20 mouse cellular contexts compared by ENCODE assay signal in the genomic region with DNA sequence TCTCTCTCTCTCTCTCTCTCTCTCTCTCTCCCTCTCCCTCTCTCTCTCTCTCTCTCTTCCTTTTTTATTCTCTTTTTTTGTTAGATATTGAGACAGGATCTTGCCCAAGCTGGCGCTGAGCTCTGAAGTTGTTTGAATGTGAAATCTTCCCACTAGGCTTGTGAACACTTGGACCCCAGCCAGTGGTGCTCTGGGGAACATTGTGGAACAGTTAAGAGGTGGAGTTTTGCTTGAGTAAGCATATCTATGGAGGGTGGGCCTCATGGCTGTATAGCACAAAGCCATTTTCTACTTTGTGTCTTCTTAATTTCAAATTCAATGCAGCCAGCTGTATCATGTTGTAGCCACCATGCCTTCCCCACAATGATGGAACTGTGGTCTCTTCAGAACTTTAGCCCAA.
DNase-seq lines count a peak whose midpoint lies in the region; ATAC-seq and TF ChIP-seq lines count a peak whose summit lies in the region.
"Had no signal": no experiment of that assay in that cellular context is flagged by ENCODE, and none has a peak within 500 bp of the region (broad histone marks: within the 10 kb centered on the region; RNA-seq: fewer than 3 reads in every experiment).

No protein-coding gene starts in this region.

- no peak overlapping the region for H3K27ac ChIP-seq in forebrain, postnatal 0 days (ENCODE audit: low read depth, low read length)
- no peak overlapping the region for H3K27ac ChIP-seq in forebrain, embryonic 15.5 days (replicated peaks)
- no peak overlapping the region for H3K27ac ChIP-seq in midbrain, embryonic 14.5 days (replicated peaks; ENCODE audit: low read depth, low read length)
- no peak overlapping the region for H3K27ac ChIP-seq in midbrain, embryonic 11.5 days (ENCODE audit: low read depth, low read length)
- H3K27ac ChIP-seq: embryonic facial prominence, embryonic 15.5 days; left cerebral cortex, adult 2 months; limb, embryonic 12.5 days; liver, embryonic 13.5 days; midbrain, embryonic 12.5 days; neural tube, embryonic 12.5 days had no signal

- peak; percentile 53 for DNase-seq in adrenal gland, postnatal 10 days
- DNase-seq in adrenal gland, adult (ENCODE audit: inconsistent age in 2 of 2, low spot score in 1 of 2): no peak
- peak; percentile 21 for DNase-seq in forebrain, postnatal 0 days
- DNase-seq in left cerebral cortex, postnatal 4 days: peak; percentile 32
- no peak for DNase-seq in left cerebral cortex, postnatal 36 days (ENCODE audit: low spot score in 2 of 2)
- DNase-seq in midbrain, embryonic 14.5 days: peak; percentile 48
- no peak for DNase-seq in midbrain, embryonic 11.5 days (ENCODE audit: low spot score, missing footprints)
- DNase-seq: cerebellum, adult 9-11 months; kidney, adult 8-10 months; layer of hippocampus, adult 9-11 months; liver, embryonic 13.5 days; thymus, adult 2 months had no signal

- H3K27me3 ChIP-seq in forebrain, postnatal 0 days (ENCODE audit: insufficient read depth, low read length): no peaks in the 10 kb centered on the region
- H3K27me3 ChIP-seq in forebrain, embryonic 15.5 days: no peaks in the 10 kb centered on the region
- H3K27me3 ChIP-seq in midbrain, embryonic 14.5 days (ENCODE audit: control insufficient read depth, insufficient read depth, low read length): no peaks in the 10 kb centered on the region
- no peaks in the 10 kb centered on the region for H3K27me3 ChIP-seq in midbrain, embryonic 11.5 days (ENCODE audit: control insufficient read depth, insufficient read depth, low read length)
- H3K27me3 ChIP-seq: embryonic facial prominence, embryonic 15.5 days; limb, embryonic 12.5 days; liver, embryonic 13.5 days; midbrain, embryonic 12.5 days; neural tube, embryonic 12.5 days; Patski had no signal

- H3K9ac ChIP-seq in forebrain, postnatal 0 days: no peak overlapping the region
- H3K9ac ChIP-seq in forebrain, embryonic 15.5 days (replicated peaks): no peak overlapping the region
- no peak overlapping the region for H3K9ac ChIP-seq in midbrain, embryonic 14.5 days (replicated peaks; ENCODE audit: low read length)
- H3K9ac ChIP-seq in midbrain, embryonic 11.5 days (ENCODE audit: low read length): no peak overlapping the region
- H3K9ac ChIP-seq: embryonic facial prominence, embryonic 15.5 days; limb, embryonic 12.5 days; liver, embryonic 13.5 days; midbrain, embryonic 12.5 days; neural tube, embryonic 12.5 days had no signal

- WGBS in forebrain, postnatal 0 days: 27% methylated on average over 1 of the region's 1 CpGs
- WGBS in forebrain, embryonic 15.5 days: 26% methylated on average over 1 of the region's 1 CpGs
- 70% methylated on average over 1 of the region's 1 CpGs for WGBS in midbrain, embryonic 14.5 days
- 81% methylated on average over 1 of the region's 1 CpGs for WGBS in midbrain, embryonic 11.5 days

- no peaks in the 10 kb centered on the region for H3K9me3 ChIP-seq in forebrain, postnatal 0 days (ENCODE audit: low read length)
- H3K9me3 ChIP-seq in forebrain, embryonic 15.5 days: no peaks in the 10 kb centered on the region
- no peaks in the 10 kb centered on the region for H3K9me3 ChIP-seq in midbrain, embryonic 14.5 days (ENCODE audit: control insufficient read depth, low read length)
- H3K9me3 ChIP-seq in midbrain, embryonic 11.5 days (ENCODE audit: control insufficient read depth, low read length): no peaks in the 10 kb centered on the region
- H3K9me3 ChIP-seq: embryonic facial prominence, embryonic 15.5 days; limb, embryonic 12.5 days; liver, embryonic 13.5 days; midbrain, embryonic 12.5 days; neural tube, embryonic 12.5 days had no signal

- no peaks in the 10 kb centered on the region for H3K4me1 ChIP-seq in forebrain, postnatal 0 days (ENCODE audit: insufficient read depth)
- H3K4me1 ChIP-seq in forebrain, embryonic 15.5 days: peaks cover 3% of the 10 kb centered on the region; the same call in 1 of the 2 replicates
- H3K4me1 ChIP-seq in midbrain, embryonic 14.5 days (ENCODE audit: control insufficient read depth, insufficient read depth, low read length): 0 out of 2 replicates have a peak, but pooled peaks cover 5% of the 10 kb centered on the region
- H3K4me1 ChIP-seq in midbrain, embryonic 11.5 days (ENCODE audit: control insufficient read depth, insufficient read depth, low read length): no peaks in the 10 kb centered on the region
- H3K4me1 ChIP-seq: embryonic facial prominence, embryonic 15.5 days; limb, embryonic 12.5 days; liver, embryonic 13.5 days; midbrain, embryonic 12.5 days had no signal

- ATAC-seq in forebrain, postnatal 0 days: no peak
- no peak for ATAC-seq in forebrain, embryonic 15.5 days (replicated peaks)
- ATAC-seq in midbrain, embryonic 14.5 days (ENCODE audit: low FRiP score, low TSS enrichment): no peak
- no peak for ATAC-seq in midbrain, embryonic 11.5 days (ENCODE audit: low FRiP score)
- ATAC-seq: inflammation-experienced regulatory T-cells, adult 6 months; Patski had no signal

- intact Hi-C loops in left cerebral cortex, postnatal 4 days (cut with DNase I): no loop called here
- intact Hi-C loops in left cerebral cortex, postnatal 36 days (cut with DNase I): no loop called here

- TF ChIP-seq CTCF in forebrain, postnatal 0 days (IDR thresholded peaks at IDR 0.05; ENCODE audit: low read depth): no peak

- H3K4me2 ChIP-seq in forebrain, postnatal 0 days (ENCODE audit: low read depth): no peak overlapping the region
- no peak overlapping the region for H3K4me2 ChIP-seq in forebrain, embryonic 15.5 days (replicated peaks)
- no peak overlapping the region for H3K4me2 ChIP-seq in midbrain, embryonic 14.5 days (ENCODE audit: low read length)
- H3K4me2 ChIP-seq in midbrain, embryonic 11.5 days: no peak overlapping the region
- H3K4me2 ChIP-seq: embryonic facial prominence, embryonic 15.5 days; limb, embryonic 12.5 days; liver, embryonic 13.5 days; midbrain, embryonic 12.5 days; neural tube, embryonic 12.5 days had no signal

- no peak overlapping the region for H3K4me3 ChIP-seq in forebrain, postnatal 0 days (ENCODE audit: low read depth, low read length)
- H3K4me3 ChIP-seq in forebrain, embryonic 15.5 days: no peak overlapping the region
- no peak overlapping the region for H3K4me3 ChIP-seq in midbrain, embryonic 14.5 days (replicated peaks; ENCODE audit: low read depth, low read length)
- no peak overlapping the region for H3K4me3 ChIP-seq in midbrain, embryonic 11.5 days (ENCODE audit: low read depth, low read length)
- H3K4me3 ChIP-seq: embryonic facial prominence, embryonic 15.5 days; left cerebral cortex, adult 2 months; limb, embryonic 12.5 days; liver, embryonic 13.5 days; midbrain, embryonic 12.5 days; neural tube, embryonic 12.5 days had no signal

- H3K36me3 ChIP-seq in forebrain, postnatal 0 days (ENCODE audit: insufficient read depth): no peaks in the 10 kb centered on the region
- no peaks in the 10 kb centered on the region for H3K36me3 ChIP-seq in forebrain, embryonic 15.5 days
- H3K36me3 ChIP-seq in midbrain, embryonic 14.5 days (ENCODE audit: control insufficient read depth, insufficient read depth, low read length): no peaks in the 10 kb centered on the region
- H3K36me3 ChIP-seq in midbrain, embryonic 11.5 days (ENCODE audit: control insufficient read depth, insufficient read depth, low read length): no peaks in the 10 kb centered on the region
- H3K36me3 ChIP-seq: embryonic facial prominence, embryonic 15.5 days; limb, embryonic 12.5 days; liver, embryonic 13.5 days; midbrain, embryonic 12.5 days; neural tube, embryonic 12.5 days had no signal

Comparison
In these comparisons a context has a peak if more than half of its experiments do, and no peak if none do; other contexts are left out.
1. DNase-seq: peak in adrenal gland, postnatal 10 days (single experiment), forebrain, postnatal 0 days (single experiment), left cerebral cortex, postnatal 4 days (single experiment) and midbrain, embryonic 14.5 days (single experiment); none in adrenal gland, adult (0 of 2), left cerebral cortex, postnatal 36 days (0 of 2) and midbrain, embryonic 11.5 days (single experiment).